In the genomic region with DNA sequence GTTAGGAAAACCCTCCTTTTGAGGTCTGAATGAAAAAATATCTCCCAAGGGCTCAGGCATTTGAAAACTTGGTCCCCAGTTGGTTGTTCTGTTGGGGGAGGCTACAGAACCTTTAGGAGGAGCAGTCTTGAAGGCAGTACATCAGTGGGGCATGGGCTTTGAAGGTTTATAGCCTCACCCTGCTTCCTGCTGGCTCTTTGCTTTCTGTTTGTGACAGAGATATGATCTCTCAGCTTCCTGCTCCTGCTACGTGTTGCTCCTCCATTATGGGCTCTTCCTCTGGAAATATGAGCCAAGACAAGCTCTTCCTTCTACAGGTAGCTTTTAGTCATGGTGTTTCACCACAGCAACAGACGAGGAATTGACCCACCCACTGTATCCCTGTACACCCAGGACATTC, we compare ENCODE assay signal across 18 mouse cellular contexts. TPM values are rescaled to one million over a fixed set of nuclear protein-coding genes. Genes with fewer than 3 reads are reported as not detected.
DNase-seq lines count a peak whose midpoint lies in the region; ATAC-seq and TF ChIP-seq lines count a peak whose summit lies in the region.
"Had no signal": no experiment of that assay in that cellular context is flagged by ENCODE, and none has a peak within 500 bp of the region (broad histone marks: within the 10 kb centered on the region; RNA-seq: fewer than 3 reads in every experiment).

No protein-coding gene starts in this region.

- H3K9ac ChIP-seq in hindbrain, embryonic 14.5 days = no peak overlapping the region
- H3K9ac ChIP-seq: embryonic facial prominence, embryonic 12.5 days; limb, embryonic 13.5 days; liver, embryonic 14.5 days; midbrain, embryonic 15.5 days had no signal

- no peak for TF ChIP-seq CTCF in thymus, adult 2 months (IDR thresholded peaks at IDR 0.05; ENCODE audit: borderline replicate concordance, control insufficient read depth, extremely low read depth, insufficient read depth, low read length, poor library complexity)

- no peak overlapping the region; the same call in 1 of the 2 replicates for H3K27ac ChIP-seq in thymus, adult 2 months (ENCODE audit: control insufficient read depth, insufficient read depth, low read length)
- no peak overlapping the region for H3K27ac ChIP-seq in hindbrain, embryonic 14.5 days
- H3K27ac ChIP-seq: embryonic facial prominence, embryonic 12.5 days; forebrain, embryonic 10.5 days; limb, embryonic 13.5 days; liver, embryonic 14.5 days; midbrain, embryonic 15.5 days had no signal

- TF ChIP-seq POLR2A in thymus, adult 2 months (IDR thresholded peaks at IDR 0.05; ENCODE audit: control insufficient read depth, extremely low read depth, insufficient read depth, low read length, poor library complexity) = no peak

- 23% methylated on average over 2 of the region's 2 CpGs for WGBS in thymus, adult 2 months
- WGBS in hindbrain, embryonic 14.5 days = 70% methylated on average over 2 of the region's 2 CpGs

- H3K4me3 ChIP-seq in thymus, adult 2 months (ENCODE audit: control insufficient read depth, insufficient read depth, low read length) = no peak overlapping the region
- no peak overlapping the region for H3K4me3 ChIP-seq in hindbrain, embryonic 14.5 days (replicated peaks; ENCODE audit: low read length)
- H3K4me3 ChIP-seq: embryonic facial prominence, embryonic 12.5 days; forebrain, embryonic 10.5 days; limb, embryonic 13.5 days; midbrain, embryonic 15.5 days had no signal

- H3K4me2 ChIP-seq in hindbrain, embryonic 14.5 days (replicated peaks) = no peak overlapping the region
- H3K4me2 ChIP-seq: embryonic facial prominence, embryonic 12.5 days; limb, embryonic 13.5 days; midbrain, embryonic 15.5 days had no signal

- no peaks in the 10 kb centered on the region for H3K9me3 ChIP-seq in hindbrain, embryonic 14.5 days (ENCODE audit: control insufficient read depth, low read length)
- H3K9me3 ChIP-seq: embryonic facial prominence, embryonic 12.5 days; forebrain, embryonic 10.5 days; limb, embryonic 13.5 days; midbrain, embryonic 15.5 days had no signal

- peaks cover 22% of the 10 kb centered on the region for H3K4me1 ChIP-seq in thymus, adult 2 months (replicated peaks; ENCODE audit: control insufficient read depth, insufficient read depth, low read length)
- H3K4me1 ChIP-seq in hindbrain, embryonic 14.5 days (replicated peaks; ENCODE audit: control insufficient read depth, insufficient read depth, low read length) = no peaks in the 10 kb centered on the region
- H3K4me1 ChIP-seq: embryonic facial prominence, embryonic 12.5 days; forebrain, embryonic 10.5 days; limb, embryonic 13.5 days; midbrain, embryonic 15.5 days had no signal

- peak; percentile 72 for DNase-seq in heart, adult 11 months
- no peak for DNase-seq in heart, adult 18-20 months
- peak; percentile 47 for DNase-seq in 416B (ENCODE audit: low read depth)
- DNase-seq in thymus, adult 2 months = peak; percentile 37
- no peak for DNase-seq in hindbrain, embryonic 14.5 days (ENCODE audit: low spot score)
- DNase-seq in c-Kit-positive CD71-positive TER-119-positive erythroid progenitor cells, embryonic 14.5 days (ENCODE audit: low spot score) = no peak
- DNase-seq in cerebellum, postnatal 4 days (ENCODE audit: low spot score in 2 of 2) = no peak
- DNase-seq: cerebellum, postnatal 25 days; gastrocnemius, postnatal 14 days; kidney, adult 11 months; kidney, postnatal 14 days; lung, postnatal 4 days had no signal

- H3K27me3 ChIP-seq in thymus, adult 2 months (ENCODE audit: control insufficient read depth, insufficient read depth, low read length) = no peaks in the 10 kb centered on the region
- H3K27me3 ChIP-seq in hindbrain, embryonic 14.5 days (ENCODE audit: control insufficient read depth, insufficient read depth, low read length) = no peaks in the 10 kb centered on the region
- H3K27me3 ChIP-seq: embryonic facial prominence, embryonic 12.5 days; limb, embryonic 13.5 days; midbrain, embryonic 15.5 days had no signal

- no peaks in the 10 kb centered on the region for H3K36me3 ChIP-seq in thymus, adult 2 months (ENCODE audit: control insufficient read depth, insufficient read depth, low read length)
- H3K36me3 ChIP-seq in hindbrain, embryonic 14.5 days (replicated peaks; ENCODE audit: control insufficient read depth, insufficient read depth) = no peaks in the 10 kb centered on the region
- H3K36me3 ChIP-seq: embryonic facial prominence, embryonic 12.5 days; forebrain, embryonic 10.5 days; limb, embryonic 13.5 days; midbrain, embryonic 15.5 days had no signal

- ATAC-seq in activated CD4-positive, CD25-positive, alpha-beta regulatory T cell, adult 4 months = peak; percentile 93
- no peak for ATAC-seq in hindbrain, embryonic 14.5 days (ENCODE audit: low FRiP score)
- ATAC-seq: midbrain, embryonic 15.5 days had no signal

RNA-seq across cellular contexts. Expression of a gene that starts 11.8 kb away (rescaled TPM):
- 100 to 1,000 TPM; 141 to 144 TPM for total RNA-seq in heart, adult 18-20 months (2021)
- 10 to 100 TPM; 55.7 to 63.1 TPM for polyA plus RNA-seq in activated CD4-positive, CD25-positive, alpha-beta regulatory T cell, adult 4 months (2017; shearing (Covaris generic))
- 149 and 162 TPM in 2 replicates for polyA plus RNA-seq in thymus, adult 2 months (2012; rRNA removed)
- 64.9 and 68.6 TPM in 2 replicates for polyA plus RNA-seq in hindbrain, embryonic 14.5 days (2014; fragmentation: Nextera tagmentation; extraction: Ambion mirVana)

Comparison
In these comparisons a context has a peak if more than half of its experiments do, and no peak if none do; other contexts are left out.
1. DNase-seq: peak in heart, adult 11 months (single experiment), 416B (single experiment) and thymus, adult 2 months (single experiment); none in heart, adult 18-20 months (0 of 2), hindbrain, embryonic 14.5 days (single experiment), c-Kit-positive CD71-positive TER-119-positive erythroid progenitor cells, embryonic 14.5 days (single experiment) and cerebellum, postnatal 4 days (0 of 2).